1 mouse cellular context compared by ENCODE assay signal in the genomic region with DNA sequence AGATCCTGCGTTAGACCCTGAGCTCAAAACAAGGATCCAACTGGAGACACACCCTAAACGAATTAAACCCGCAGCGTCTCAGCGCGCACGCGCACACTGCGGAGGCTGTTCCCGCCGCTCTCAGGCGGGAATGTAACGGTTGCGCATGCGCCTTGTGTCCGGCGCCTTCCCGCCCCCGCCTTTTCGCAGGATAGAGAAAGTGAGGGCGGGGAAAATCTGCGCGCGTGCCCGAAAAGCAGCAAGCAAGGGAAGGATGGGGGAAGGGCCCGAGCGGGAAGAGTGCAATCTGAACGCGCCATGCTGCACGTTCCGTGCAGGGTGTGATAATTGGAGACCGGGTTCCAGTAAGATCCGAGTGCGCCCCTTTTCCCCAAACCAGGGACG.
TF ChIP-seq lines count a peak whose summit lies in the region.

No protein-coding gene starts in this region.

TF ChIP-seq in MEL, 35 proteins besides CTCF, POLR2A, EP300 and RAD21 (continued from another document):
- TF ChIP-seq USF2 (IDR thresholded peaks at IDR 0.05; ENCODE audit: borderline replicate concordance in 1 of 2, insufficient read depth in 1 of 2, low read depth in 1 of 2, low read length in 2 of 2) (no peak), CHD1 (IDR thresholded peaks at IDR 0.05; ENCODE audit: low read depth, low read length) (no peak; the same call in 1 of the 2 replicates), SMC3 (IDR thresholded peaks at IDR 0.05; ENCODE audit: low read depth, low read length) (no peak), E2F4 (IDR thresholded peaks at IDR 0.05; ENCODE audit: borderline replicate concordance, low read depth, low read length) (peak; percentile 99), MAZ (IDR thresholded peaks at IDR 0.05; ENCODE audit: low read depth, low read length) (no peak), TAL1 (IDR thresholded peaks at IDR 0.05; ENCODE audit: low read length) (no peak), ZKSCAN1 (IDR thresholded peaks at IDR 0.05; ENCODE audit: low read depth, low read length) (no peak), ETS1 (IDR thresholded peaks at IDR 0.05; ENCODE audit: low read depth, low read length) (no peak), TBP (IDR thresholded peaks at IDR 0.05; ENCODE audit: low read depth, low read length) (no peak), GABPA (IDR thresholded peaks at IDR 0.05; ENCODE audit: low read depth, low read length) (no peak), MAX (IDR thresholded peaks at IDR 0.05; ENCODE audit: low read length) (peak; percentile 65; the same call in 1 of the 2 replicates), UBTF (IDR thresholded peaks at IDR 0.05; ENCODE audit: borderline replicate concordance, insufficient read depth, low read depth, low read length) (no peak), MYC (IDR thresholded peaks at IDR 0.05; ENCODE audit: low read depth, low read length) (peak; percentile 66; the same call in 1 of the 2 replicates), RCOR1 (IDR thresholded peaks at IDR 0.05; ENCODE audit: low read depth, low read length) (no peak), SIN3A (IDR thresholded peaks at IDR 0.05; ENCODE audit: low read length) (no peak), ELF1 (IDR thresholded peaks at IDR 0.05; ENCODE audit: low read depth, low read length) (no peak), KAT2A (conservative IDR thresholded peaks at IDR 0.05; ENCODE audit: low read depth, low read length) (peak; percentile 53), NELFE (IDR thresholded peaks at IDR 0.05; ENCODE audit: low read depth, low read length) (no peak), MAFK (IDR thresholded peaks at IDR 0.05; ENCODE audit: borderline replicate concordance, low read depth, low read length) (no peak), NRF1 (IDR thresholded peaks at IDR 0.05; ENCODE audit: insufficient read depth, low read depth, low read length, poor library complexity, severe bottlenecking) (peak; percentile 97), MXI1 (IDR thresholded peaks at IDR 0.05; ENCODE audit: low read depth, low read length) (no peak), ZNF384 (IDR thresholded peaks at IDR 0.05; ENCODE audit: low read depth, low read length) (no peak), MEF2A (IDR thresholded peaks at IDR 0.05; ENCODE audit: extremely low read depth, insufficient replicate concordance, low read depth, low read length, poor library complexity, severe bottlenecking) (no peak), HCFC1 (IDR thresholded peaks at IDR 0.05; ENCODE audit: low read depth, low read length) (peak; percentile 71), USF1 (IDR thresholded peaks at IDR 0.05; ENCODE audit: low read depth, low read length) (no peak), POLR2AphosphoS5 (IDR thresholded peaks at IDR 0.05; ENCODE audit: borderline replicate concordance, low read depth, low read length) (no peak), ZMIZ1 (IDR thresholded peaks at IDR 0.05; ENCODE audit: low read depth, low read length) (no peak), BHLHE40 (IDR thresholded peaks at IDR 0.05; ENCODE audit: borderline replicate concordance, low read depth, low read length) (no peak; the same call in 1 of the 2 replicates), GATA1 (IDR thresholded peaks at IDR 0.05; ENCODE audit: low read depth, low read length) (no peak), CHD2 (IDR thresholded peaks at IDR 0.05; ENCODE audit: low read length) (no peak), ZC3H11A (IDR thresholded peaks at IDR 0.05; ENCODE audit: low read depth, low read length) (no peak), MYB (IDR thresholded peaks at IDR 0.05; ENCODE audit: low read depth, low read length) (no peak)
